Mouse (Mus musculus): Measurements from ENCODE around the gene Ap3m1.

GRCm38 (mm10) chr14:21027542-21027941, 24.8 kb downstream of the Ap3m1 start:
- TF ChIP-seq CTCF (IDR thresholded peaks at IDR 0.05; ENCODE audit: extremely low read depth, insufficient read depth, low read length) = no peak
- 0 out of 2 replicates have a peak, but pooled peaks have one; percentile 15 for TF ChIP-seq POLR2A (IDR thresholded peaks at IDR 0.05; ENCODE audit: extremely low read depth, insufficient read depth, low read length)
